Mouse (Mus musculus) olfactory bulb, adult 2 months (tissue): ENCODE measurements around the gene Bach2.

ENCODE experiments used
- CTCF ChIP-seq: fragments of 200-500 bp; IDR thresholded peaks from 2 replicates; pipeline ENCODE4 v1.5.1; 2012; ENCODE audit warnings: low read depth, mild to moderate bottlenecking, low read length, moderate library complexity; ENCODE audit not compliant: insufficient read depth
- POLR2A ChIP-seq: fragments of 200-500 bp; IDR thresholded peaks from 2 replicates; pipeline ENCODE4 v1.6.1; 2012; ENCODE audit warnings: mild to moderate bottlenecking, low read depth, low read length, moderate library complexity; ENCODE audit not compliant: insufficient read depth

GRCm38 (mm10) chr4:32324967-32325366 lies 86.4 kb downstream of the Bach2 start:
- no peak for TF ChIP-seq CTCF
- TF ChIP-seq POLR2A = no peak
